Mouse (Mus musculus) fibroblast of lung, adult 2 months (primary cell): ENCODE measurements around the gene Ddx39b.
"Not testable (repeated sequence)": the region's sequence is repeated elsewhere in the genome, so short reads cannot be mapped to it uniquely, and the experiment has no call there.

ENCODE experiments used
- DNase-seq: peaks from one replicate; pipeline ENCODE4 v3.0.0-alpha.2; 2011; ENCODE audit warnings: low read depth

Ddx39b gene

GRCm38 (mm10) chr17:35219601-35220041 is 21.9 kb upstream of the Ddx39b start:
- no peak for DNase-seq

GRCm38 (mm10) chr17:35220156-35220952 is 21.2 kb upstream of the Ddx39b start, which contains the start of gene Gm16181:
Gene Gm16181, plus strand, starts transcription at chr17:35220834.
- DNase-seq: no peak

GRCm38 (mm10) chr17:35222299-35222698 is 19.2 kb upstream of the Ddx39b start:
- DNase-seq: no peak

- no peak for DNase-seq
Observed at GRCm38 (mm10) chr17:35224641-35225040, 16.9 kb upstream of the Ddx39b start.

- DNase-seq: peak; percentile 40
Observed at GRCm38 (mm10) chr17:35225456-35225855, 16.1 kb upstream of the Ddx39b start.

GRCm38 (mm10) chr17:35226561-35227046 is 14.9 kb upstream of the Ddx39b start:
- DNase-seq: no peak

- no peak for DNase-seq
Observed at GRCm38 (mm10) chr17:35231022-35231421, 10.5 kb upstream of the Ddx39b start.

- DNase-seq: no peak
Observed at GRCm38 (mm10) chr17:35232043-35232442, 9.5 kb upstream of the Ddx39b start.

- DNase-seq: no peak
Observed at GRCm38 (mm10) chr17:35232659-35233058, 8.9 kb upstream of the Ddx39b start.

GRCm38 (mm10) chr17:35233114-35233980 is 8.2 kb upstream of the Ddx39b start, which contains the start of gene Atp6v1g2:
Gene Atp6v1g2, plus strand, starts transcription at chr17:35233660.
- DNase-seq: no peak

- DNase-seq: not testable (repeated sequence)
Observed at GRCm38 (mm10) chr17:35234090-35234489, 7.5 kb upstream of the Ddx39b start.

- no peak for DNase-seq
Observed at GRCm38 (mm10) chr17:35234903-35235302, 6.6 kb upstream of the Ddx39b start.

GRCm38 (mm10) chr17:35235614-35236389 is 5.7 kb upstream of the Ddx39b start, which contains the start of gene Nfkbil1:
Gene Nfkbil1, minus strand, starts transcription at chr17:35235792.
- peak; percentile 85 for DNase-seq

- peak; percentile 71 for DNase-seq
Observed at GRCm38 (mm10) chr17:35236390-35236746, 5.2 kb upstream of the Ddx39b start.

GRCm38 (mm10) chr17:35236996-35237395 is 4.5 kb upstream of the Ddx39b start:
- no peak for DNase-seq

- DNase-seq: no peak
Observed at GRCm38 (mm10) chr17:35237504-35237903, 4.0 kb upstream of the Ddx39b start.

- DNase-seq: no peak
Observed at GRCm38 (mm10) chr17:35239700-35240099, 1.8 kb upstream of the Ddx39b start.

GRCm38 (mm10) chr17:35240384-35241304 is 902 bp upstream of the Ddx39b start:
- DNase-seq: no peak

GRCm38 (mm10) chr17:35242015-35242941 is 732 bp downstream of the Ddx39b start:
- peak; percentile 36 for DNase-seq

GRCm38 (mm10) chr17:35243086-35243485 is 1.5 kb downstream of the Ddx39b start:
- no peak for DNase-seq
